Mouse (Mus musculus) neural tube, embryonic 11.5 days (tissue): ENCODE measurements around the gene Smyd4. TPM values are rescaled to one million over a fixed set of nuclear protein-coding genes. Genes with fewer than 3 reads are reported as not detected.

Experiments
- microRNA-seq: library from miRNA; unstranded; fragments of <30 nt; microRNA quantifications from one replicate; pipeline ENCODE4, GENCODE M21; 2016
- polyA plus RNA-seq: library from polyadenylated mRNA; unstranded; fragments of >200 nt; fragmentation: Nextera tagmentation; extraction: Ambion mirVana; gene quantifications from 2 replicates; pipeline ENCODE4 v1.2.1, GENCODE M21; 2014

The Smyd4 gene
- polyA plus RNA-seq, 1 experiment from 2014 or later = 13.4 TPM

Small RNAs within 50 kb of the gene (microRNA-seq; reads per million reads assigned to microRNA genes)
- not detected for gene Gm47300

Other genes with a start within 250 kb of the Smyd4 start
- 4.1 and 4.9 TPM in 2 replicates for gene Hic1, start 178.9 kb upstream of the Smyd4 start, polyA plus RNA-seq
- 32.6 and 37.4 TPM in 2 replicates for gene Ovca2, start 169.6 kb upstream of the Smyd4 start, polyA plus RNA-seq
- gene Dph1, start 157.2 kb upstream of the Smyd4 start, polyA plus RNA-seq = 19.8 and 21.1 TPM in 2 replicates
- gene Rtn4rl1, start 154.7 kb upstream of the Smyd4 start, polyA plus RNA-seq = 4.5 and 6.0 TPM in 2 replicates
- gene Rpa1, start 109 bp upstream of the Smyd4 start, polyA plus RNA-seq = 117 and 123 TPM in 2 replicates
- gene Serpinf1, start 74.3 kb downstream of the Smyd4 start, polyA plus RNA-seq = 84.0 and 87.0 TPM in 2 replicates
- gene Serpinf2, start 91.2 kb downstream of the Smyd4 start, polyA plus RNA-seq = 0.15 and 0.17 TPM in 2 replicates
- gene Wdr81, start 106.3 kb downstream of the Smyd4 start, polyA plus RNA-seq = 5.3 and 6.2 TPM in 2 replicates
- gene Tlcd2, start 113.3 kb downstream of the Smyd4 start, polyA plus RNA-seq = 8.7 and 11.0 TPM in 2 replicates
- gene Prpf8, start 138.4 kb downstream of the Smyd4 start, polyA plus RNA-seq = 113 and 123 TPM in 2 replicates
- 0.50 and 0.56 TPM in 2 replicates for gene Rilp, start 161.7 kb downstream of the Smyd4 start, polyA plus RNA-seq
- 4.4 and 4.8 TPM in 2 replicates for gene Scarf1, start 165.1 kb downstream of the Smyd4 start, polyA plus RNA-seq
- gene Slc43a2, start 183.3 kb downstream of the Smyd4 start, polyA plus RNA-seq = 5.6 and 6.6 TPM in 2 replicates
- gene Pitpna, start 239.7 kb downstream of the Smyd4 start, polyA plus RNA-seq = 90.5 TPM in 2 replicates